Mouse (Mus musculus): ENCODE measurements at regions not wholly inside any gene's neighbourhood (a gene's known extent, or its start where the extent isn't known, plus 50 kb on each side); places are given as distances from the start of the nearest gene placed in this dataset.

- no peak for DNase-seq
Observed at GRCm38 (mm10) chr12:107759911-107760310, 243.5 kb downstream of the Bcl11b start.

- DNase-seq, result no peak
Observed at GRCm38 (mm10) chr12:107762140-107762539, 241.3 kb downstream of the Bcl11b start.

DNA sequence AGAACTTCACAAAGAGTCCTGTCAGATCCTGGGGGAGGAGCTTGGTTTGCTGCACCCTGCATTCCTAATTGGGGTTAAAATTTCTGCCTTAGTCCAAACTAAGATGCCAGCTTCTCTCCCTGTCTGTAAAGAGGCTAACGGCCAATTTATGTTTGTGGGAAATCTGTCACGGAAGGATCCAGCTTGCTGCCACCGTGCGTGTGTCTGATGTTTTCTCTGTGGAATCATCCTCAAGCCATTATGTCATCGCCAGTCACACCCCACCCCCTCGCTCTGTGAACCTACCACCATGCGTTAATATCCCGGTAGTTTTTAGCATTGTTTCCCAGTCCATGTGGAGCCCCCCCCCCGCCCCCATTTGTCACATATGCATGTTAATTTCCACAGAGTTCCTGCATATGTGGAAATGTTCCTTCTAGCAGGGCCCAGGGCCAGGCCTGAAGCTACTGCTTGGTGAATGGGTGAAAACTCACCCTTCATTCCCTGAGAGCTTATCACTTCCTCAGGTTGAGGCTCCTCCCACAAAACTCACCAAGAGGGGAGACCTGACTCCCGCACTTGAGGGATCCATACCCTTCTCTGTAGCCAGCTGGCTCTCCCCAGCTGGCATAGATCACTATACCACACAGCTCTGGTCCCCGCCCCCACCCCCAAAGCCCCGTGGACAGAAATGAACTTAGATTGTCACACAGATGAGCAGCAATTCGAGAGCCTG is 233.4 kb downstream of the Bcl11b start:
- no peak for DNase-seq

DNA sequence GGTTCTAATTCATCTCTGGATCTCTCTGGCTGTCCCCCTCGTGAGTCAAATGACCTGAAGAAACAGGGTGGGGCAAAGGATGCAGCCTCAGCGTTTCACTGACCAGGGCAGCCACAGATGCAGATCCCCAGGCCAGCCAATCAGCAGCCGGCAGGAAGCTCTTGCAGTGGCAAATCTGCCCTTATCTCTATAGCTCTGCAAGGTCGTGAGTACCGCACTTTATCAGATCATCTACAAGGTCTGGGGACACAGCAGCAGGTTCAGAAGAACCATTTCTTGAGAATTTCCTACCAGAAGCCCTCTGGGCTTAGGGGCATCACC is 232.9 kb downstream of the Bcl11b start:
- no peak for DNase-seq

GRCm38 (mm10) chr12:107771325-107771724 is 232.1 kb downstream of the Bcl11b start:
- no peak for DNase-seq

DNA sequence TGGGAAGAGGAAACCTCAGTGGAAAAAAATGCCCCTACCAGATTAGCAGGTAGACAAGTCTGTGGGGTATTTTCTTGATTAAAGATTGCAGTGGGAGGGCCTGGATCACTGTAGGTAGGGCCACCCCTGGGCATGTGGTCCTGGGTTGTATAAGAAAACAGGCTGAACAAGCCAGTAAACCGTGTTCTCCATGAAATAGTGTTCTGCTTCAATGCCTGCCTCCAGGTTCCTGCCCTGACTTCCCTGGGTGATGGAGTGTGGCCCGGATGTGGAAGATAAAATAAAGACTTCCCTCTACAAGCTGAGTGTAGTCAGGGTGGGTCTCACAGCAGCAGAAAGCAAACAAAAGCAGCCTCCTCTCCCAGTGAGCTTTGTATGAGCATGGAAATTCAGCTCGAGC is 231.6 kb downstream of the Bcl11b start:
- no peak for DNase-seq

DNA sequence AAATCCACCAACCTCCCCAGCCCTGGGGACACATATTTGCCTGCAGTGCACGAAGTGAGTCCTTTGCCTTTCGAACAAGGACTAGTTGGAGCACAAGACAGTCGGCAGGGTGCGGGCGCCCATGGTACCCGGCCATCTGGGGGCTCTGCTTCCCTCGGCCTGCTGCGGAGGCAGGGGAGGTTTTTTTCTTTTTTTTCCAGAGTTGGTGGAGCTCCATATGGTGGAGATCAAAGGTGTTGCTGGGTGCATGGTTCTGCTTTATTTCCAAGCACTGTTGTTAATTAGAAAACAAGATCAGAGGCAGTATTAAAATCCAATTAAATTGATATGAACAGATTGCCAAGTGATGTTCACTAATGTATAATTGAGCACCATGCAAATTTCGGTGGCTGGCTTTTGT is 225.4 kb downstream of the Bcl11b start:
- DNase-seq, result no peak

DNA sequence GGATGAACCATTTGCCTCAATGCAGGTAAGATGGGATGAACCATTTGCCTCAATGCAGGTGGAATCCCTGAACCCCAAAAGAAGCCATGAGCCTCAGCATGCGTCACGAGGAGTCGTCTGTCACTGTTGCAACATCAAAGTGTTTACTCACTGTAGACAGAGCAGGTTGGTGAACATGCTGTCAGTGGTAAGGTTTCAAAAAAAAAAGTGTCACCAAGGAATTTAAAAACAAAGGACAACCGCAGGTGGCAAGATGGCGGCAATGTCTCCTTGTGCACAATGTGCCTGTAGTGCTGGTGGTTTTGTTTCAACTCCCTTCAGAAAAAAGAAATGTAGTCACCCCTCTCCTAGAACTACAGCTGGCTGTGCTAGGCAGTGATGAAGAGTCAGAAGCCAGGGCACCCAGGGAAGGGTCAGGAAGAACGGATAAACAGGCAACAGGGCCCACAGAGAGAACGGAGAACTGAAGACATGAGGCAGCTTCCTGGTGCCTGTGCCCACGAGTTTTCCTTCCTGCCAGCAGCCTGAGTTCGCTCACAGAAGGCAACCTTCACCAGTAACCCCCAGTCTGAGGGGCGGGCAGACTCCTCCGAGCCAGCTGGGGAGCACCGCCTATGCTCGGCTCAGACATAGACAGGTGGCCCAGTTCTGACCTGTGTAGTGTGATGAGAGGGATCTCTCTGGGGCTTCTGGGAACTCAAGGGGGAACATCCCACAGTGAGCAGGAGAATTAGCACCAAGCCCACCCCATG is 223.9 kb downstream of the Bcl11b start:
- no peak for DNase-seq

DNA sequence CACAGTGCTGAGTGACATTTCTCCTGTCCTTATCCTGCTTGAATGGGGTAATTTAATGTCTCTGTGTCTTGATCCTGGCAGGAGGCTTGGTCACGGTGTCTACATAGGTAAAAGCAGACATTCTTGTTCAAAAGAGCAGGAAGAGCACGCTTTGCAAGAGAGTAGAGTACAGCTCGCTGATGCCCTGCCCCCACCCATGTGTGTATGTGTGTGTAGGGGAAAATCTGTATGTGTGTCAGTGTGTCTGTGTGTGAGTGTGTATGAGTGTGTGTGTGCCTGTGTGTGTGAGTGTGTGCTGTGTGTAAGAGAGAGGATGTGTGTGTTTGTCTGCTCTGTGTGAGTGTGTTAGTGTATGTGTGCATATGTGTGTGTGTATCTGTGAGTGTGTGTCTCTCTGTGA is 221.3 kb downstream of the Bcl11b start:
- DNase-seq, result no peak

DNA sequence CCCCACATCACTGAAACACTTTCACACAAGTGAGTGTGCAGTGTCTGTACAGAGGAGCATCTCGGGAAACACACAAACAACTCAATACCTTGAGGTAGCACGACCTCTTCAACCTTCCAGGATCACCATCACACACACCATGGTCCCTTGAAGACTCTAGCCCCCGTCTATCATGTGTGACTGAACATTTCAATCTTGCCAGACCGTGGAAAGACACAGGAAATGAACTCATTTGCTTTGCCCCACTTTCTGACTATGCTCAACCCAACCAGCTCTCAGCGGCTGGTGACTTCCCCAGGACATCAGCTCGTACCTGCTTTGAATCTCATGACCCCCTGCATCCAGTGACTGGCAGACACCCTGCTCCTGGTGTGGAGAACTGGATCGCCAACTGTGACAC is 219.6 kb downstream of the Bcl11b start:
- no peak for DNase-seq

DNA sequence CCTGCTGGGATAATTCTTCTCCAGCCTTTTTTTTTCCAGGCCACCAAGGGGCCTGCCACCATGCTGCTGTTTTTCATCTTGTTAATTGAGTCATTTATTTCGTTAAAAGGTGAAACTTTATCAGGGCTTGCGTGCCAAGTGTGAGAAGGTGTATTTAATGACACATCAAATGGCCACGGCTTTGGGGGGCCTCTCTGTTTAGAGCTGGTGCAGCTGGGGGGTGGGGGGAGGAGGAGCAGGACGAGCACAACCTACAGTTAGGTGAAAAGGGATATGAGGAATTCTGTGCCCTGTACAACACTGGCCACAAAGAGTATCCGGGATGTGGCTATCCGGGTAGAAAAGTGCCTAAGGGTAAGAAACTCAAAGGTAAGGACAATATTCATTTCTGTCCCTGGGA is 213.6 kb downstream of the Bcl11b start:
- no peak for DNase-seq

DNA sequence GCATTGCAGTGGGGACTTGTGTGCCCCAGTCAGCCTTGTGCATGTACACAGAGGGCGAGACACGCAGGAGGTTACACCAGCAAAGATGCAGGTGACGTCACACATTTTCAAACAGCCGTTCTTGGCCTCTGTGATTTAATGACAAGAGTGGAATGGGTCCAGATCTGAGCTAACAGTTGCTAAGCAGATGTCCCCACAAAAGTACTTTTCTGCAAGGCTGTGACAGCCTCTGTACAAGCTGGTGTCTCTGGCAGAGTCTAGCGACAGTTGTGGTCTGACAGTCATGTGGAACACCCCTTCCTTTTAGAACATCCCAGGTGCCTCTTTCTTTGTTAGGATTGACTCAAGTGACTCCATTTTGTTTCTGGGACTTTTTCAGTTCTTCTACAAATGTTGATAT is 203.1 kb downstream of the Bcl11b start:
- DNase-seq, result no peak

DNA sequence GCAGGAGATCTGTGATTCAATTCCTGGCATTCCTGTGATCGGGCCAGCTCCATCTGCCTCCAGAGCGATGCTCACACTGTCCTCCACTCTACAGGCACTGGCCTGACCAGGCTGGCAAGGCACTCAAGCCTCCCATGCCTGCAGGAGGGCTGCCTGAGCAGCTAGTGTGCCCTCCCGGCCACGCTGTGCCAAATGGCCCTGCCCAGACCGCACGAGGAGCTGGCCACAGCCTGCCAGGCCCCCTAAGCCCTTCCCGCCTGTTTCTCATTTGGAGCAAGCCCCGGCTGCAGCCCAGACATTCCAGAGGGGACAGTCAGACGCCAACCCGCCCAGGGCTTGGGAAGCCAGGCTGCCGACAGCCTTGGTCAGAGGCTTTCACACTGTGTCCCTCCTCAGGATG is 195.8 kb downstream of the Bcl11b start:
- peak; percentile 53 for DNase-seq

- peak; percentile 8 for DNase-seq
Observed at GRCm38 (mm10) chr12:107808158-107808715, 195.2 kb downstream of the Bcl11b start.

DNA sequence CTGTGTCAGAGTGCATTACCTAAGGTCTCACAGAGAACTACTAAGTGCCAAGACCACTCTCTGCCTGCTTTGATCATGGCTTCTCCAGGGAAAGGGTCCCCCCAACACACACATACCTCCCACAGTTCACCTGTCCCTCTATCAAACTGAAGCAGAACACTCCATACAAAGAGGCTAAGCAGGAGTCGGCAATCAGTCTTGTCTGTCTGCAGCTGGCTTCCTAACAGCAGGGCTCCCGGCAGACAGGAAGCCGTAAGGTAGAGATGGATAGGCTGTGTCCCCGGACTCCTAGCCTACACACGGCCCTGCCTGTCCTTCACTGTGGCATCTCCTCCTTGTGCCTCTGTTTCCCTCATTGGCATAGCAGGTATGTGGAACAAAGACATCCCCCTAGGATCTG is 192.2 kb downstream of the Bcl11b start:
- no peak for DNase-seq

- peak; percentile 16 for DNase-seq
Observed at GRCm38 (mm10) chr12:107812549-107813335, 190.7 kb downstream of the Bcl11b start.

- no peak for DNase-seq
Observed at GRCm38 (mm10) chr12:107814926-107815325, 188.5 kb downstream of the Bcl11b start.

DNA sequence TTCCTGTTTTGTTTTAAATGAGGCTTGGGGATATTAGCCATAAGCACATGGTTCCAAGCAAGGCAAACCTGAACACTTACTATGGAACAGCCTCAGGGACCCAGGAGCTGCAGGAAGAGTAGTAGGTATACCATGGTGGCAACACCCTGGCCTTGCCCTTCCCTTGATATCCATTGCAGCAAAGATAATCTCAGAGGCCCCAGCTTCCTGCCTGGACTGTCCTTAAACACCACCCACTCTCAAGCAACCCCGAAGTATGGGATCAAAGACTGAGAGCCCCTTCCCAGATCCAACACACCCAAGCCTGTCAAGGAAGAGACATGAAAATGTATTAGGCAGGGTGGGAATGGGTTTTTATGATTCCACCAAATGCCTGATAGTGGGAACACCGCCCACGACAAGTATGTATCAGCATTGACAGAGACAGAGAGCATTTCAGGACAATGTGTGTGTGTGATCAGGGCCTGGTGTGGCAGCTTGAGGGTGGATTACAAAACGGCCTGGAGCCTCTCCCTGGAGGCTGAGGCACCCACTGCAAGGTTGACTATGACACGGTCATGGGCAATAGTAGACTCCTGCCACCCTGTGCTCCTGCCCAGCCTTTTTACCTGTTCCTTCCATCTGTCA is 179.5 kb downstream of the Bcl11b start:
- DNase-seq, result no peak

GRCm38 (mm10) chr12:107825921-107826320 is 177.5 kb downstream of the Bcl11b start:
- DNase-seq, result no peak

GRCm38 (mm10) chr12:107831400-107832128 is 171.8 kb downstream of the Bcl11b start:
- no peak for DNase-seq

DNA sequence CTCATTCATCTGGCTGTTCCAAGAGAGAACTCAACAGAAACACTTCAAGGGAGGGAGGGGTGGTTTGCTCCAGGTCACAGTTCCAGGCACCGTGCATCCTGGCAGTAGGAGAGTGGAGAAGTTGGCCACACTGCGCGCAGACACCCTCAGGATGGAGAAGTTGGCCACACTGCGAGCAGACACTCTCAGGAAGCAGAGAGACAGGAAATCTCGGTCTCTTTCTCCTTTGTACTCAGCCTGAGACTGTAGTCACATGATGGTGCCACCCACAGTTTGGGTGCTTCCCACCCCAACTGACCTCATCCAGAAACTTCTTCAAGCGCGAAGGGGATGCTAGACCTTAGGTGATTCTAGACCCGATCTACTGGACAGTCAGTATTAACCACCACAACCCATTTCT is 170.4 kb downstream of the Bcl11b start:
- no peak for DNase-seq

DNA sequence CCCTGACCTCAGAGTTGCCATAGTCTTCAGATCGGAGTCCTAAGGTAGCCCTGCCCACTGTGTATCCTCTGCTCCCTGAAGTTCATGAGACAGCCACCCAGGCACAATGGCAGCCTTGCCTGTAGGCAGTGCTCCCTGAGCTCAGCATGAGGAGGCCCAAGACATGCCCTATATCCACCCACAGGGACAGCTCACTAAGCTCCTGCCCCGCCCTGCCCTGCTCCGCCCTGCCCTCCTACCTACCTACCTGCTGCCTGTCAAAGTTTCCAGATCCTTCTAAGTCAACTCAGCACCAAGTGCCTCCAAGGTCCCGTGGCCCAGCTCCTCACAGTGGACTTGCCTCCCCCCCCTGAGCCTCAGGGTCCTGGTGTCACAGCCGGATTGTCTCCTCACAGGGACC is 168.9 kb downstream of the Bcl11b start:
- no peak for DNase-seq
